Mouse (Mus musculus) CH12.LX (cell line): Measurements from ENCODE around the gene Mmp12. TPM values are rescaled to one million over a fixed set of nuclear protein-coding genes. Genes with fewer than 3 reads are reported as not detected.

Source experiments
- DNase-seq: peaks from one replicate; pipeline ENCODE4 v3.0.0-alpha.2; 2013; ENCODE audit errors: extremely low read depth
- H3K27ac ChIP-seq: 2 replicates; pipeline ENCODE4 v1.5.1; 2012; ENCODE audit warnings: low read depth, mild to moderate bottlenecking, control low read depth, moderate library complexity; ENCODE audit not compliant: insufficient read depth
- H3K27me3 ChIP-seq: replicated peaks from 2 replicates; pipeline ENCODE3; 2012; ENCODE audit warnings: inconsistent platforms
- H3K36me3 ChIP-seq, 2 experiments: replicated peaks in 1 of 2; 2 replicates each; pipeline versions ENCODE3 to v1.6.1; 2012; ENCODE audit warnings: inconsistent platforms in 1 of 2, low read length in 1 of 2, mild to moderate bottlenecking in 1 of 2, mixed read lengths in 1 of 2, moderate library complexity in 1 of 2; ENCODE audit not compliant: control insufficient read depth in 1 of 2, insufficient read depth in 1 of 2
- H3K4me1 ChIP-seq, 2 experiments: 2 replicates each; pipeline ENCODE4 v1.6.1; 2012; ENCODE audit warnings: inconsistent platforms in 1 of 2, moderate library complexity in 1 of 2; ENCODE audit not compliant: insufficient read depth in 2 of 2, control insufficient read depth in 1 of 2
- H3K4me2 ChIP-seq: 2 replicates; pipeline ENCODE4 v1.6.1; 2012; ENCODE audit warnings: low read depth, mild to moderate bottlenecking, control low read depth; ENCODE audit not compliant: poor library complexity, insufficient read depth, severe bottlenecking
- H3K4me3 ChIP-seq, 3 experiments: fragments of 150-350 bp in 1 of 3; sonication (generic) in 1 of 3; replicated peaks in 1 of 3; 2 replicates each; pipeline versions ENCODE3 to v1.5.1; 2011 to 2012; ENCODE audit warnings: low read depth in 2 of 3, low read length in 2 of 3, mild to moderate bottlenecking in 2 of 3, moderate library complexity in 2 of 3, control low read depth in 1 of 3, improper control_type of control experiment in 1 of 3, inconsistent platforms in 1 of 3, mixed read lengths in 1 of 3; ENCODE audit not compliant: poor library complexity in 1 of 3
- H3K79me2 ChIP-seq: replicated peaks from 2 replicates; pipeline ENCODE4 v1.6.1; 2012; ENCODE audit warnings: mild to moderate bottlenecking, moderate library complexity; ENCODE audit not compliant: control insufficient read depth, poor library complexity, insufficient read depth, severe bottlenecking; ENCODE audit errors: extremely low read depth
- H3K9ac ChIP-seq: 2 replicates; pipeline ENCODE4 v1.6.1; 2012; ENCODE audit warnings: low read depth, mild to moderate bottlenecking, control low read depth, moderate library complexity; ENCODE audit not compliant: insufficient read depth
- H3K9me3 ChIP-seq: replicated peaks from 2 replicates; pipeline ENCODE3; 2012; ENCODE audit warnings: low read length, inconsistent platforms, mixed read lengths
- BHLHE40 ChIP-seq: IDR thresholded peaks from 2 replicates; pipeline ENCODE4 v1.6.1; 2011; ENCODE audit warnings: mild to moderate bottlenecking, low read depth, low read length, improper control_type of control experiment
- ELF1 ChIP-seq: IDR thresholded peaks from 2 replicates; pipeline ENCODE4 v1.6.1; 2014; ENCODE audit warnings: low read depth, mild to moderate bottlenecking, inconsistent platforms, low read length, improper control_type of control experiment
- EP300 ChIP-seq: IDR thresholded peaks from 2 replicates; pipeline ENCODE4 v1.6.1; 2011; ENCODE audit warnings: low read length, improper control_type of control experiment
- IRF4 ChIP-seq: IDR thresholded peaks from 2 replicates; pipeline ENCODE4 v1.6.1; 2014; ENCODE audit warnings: low read depth, mild to moderate bottlenecking, inconsistent platforms, low read length, improper control_type of control experiment
- JUN ChIP-seq: IDR thresholded peaks from 2 replicates; pipeline ENCODE4 v1.6.1; 2011; ENCODE audit warnings: low read depth, mild to moderate bottlenecking, low read length, improper control_type of control experiment, moderate library complexity; ENCODE audit not compliant: insufficient read depth
- KAT2A ChIP-seq: IDR thresholded peaks from 2 replicates; pipeline ENCODE4 v1.6.1; 2012; ENCODE audit warnings: low read length, improper control_type of control experiment, inconsistent platforms; ENCODE audit not compliant: insufficient replicate concordance
- MYC ChIP-seq: IDR thresholded peaks from 2 replicates; pipeline ENCODE4 v1.6.1; 2011; ENCODE audit warnings: low read depth, mild to moderate bottlenecking, improper control_type of control experiment, low read length
- NELFE ChIP-seq: IDR thresholded peaks from 2 replicates; pipeline ENCODE4 v1.6.1; 2011; ENCODE audit warnings: low read depth, low read length, improper control_type of control experiment
- PAX5 ChIP-seq: IDR thresholded peaks from 2 replicates; pipeline ENCODE4 v1.6.1; 2012; ENCODE audit warnings: low read length, inconsistent platforms, mixed read lengths
- POLR2AphosphoS2 ChIP-seq: IDR thresholded peaks from 2 replicates; pipeline ENCODE4 v1.6.1; 2011; ENCODE audit warnings: low read depth, low read length, improper control_type of control experiment
- SMC3 ChIP-seq: IDR thresholded peaks from 2 replicates; pipeline ENCODE4 v1.6.1; 2011; ENCODE audit warnings: low read depth, low read length, improper control_type of control experiment
- TBP ChIP-seq: conservative IDR thresholded peaks from 2 replicates; pipeline ENCODE4 v1.6.1; 2011; ENCODE audit warnings: low read depth, low read length, improper control_type of control experiment
- UBTF ChIP-seq: IDR thresholded peaks from 2 replicates; pipeline ENCODE4 v1.6.1; 2012; ENCODE audit warnings: low read depth, mild to moderate bottlenecking, inconsistent platforms, low read length, improper control_type of control experiment, moderate library complexity
- USF1 ChIP-seq: IDR thresholded peaks from 2 replicates; pipeline ENCODE4 v1.6.1; 2014; ENCODE audit warnings: low read depth, mild to moderate bottlenecking, inconsistent platforms, low read length, improper control_type of control experiment
- USF2 ChIP-seq: conservative IDR thresholded peaks from 2 replicates; pipeline ENCODE4 v1.6.1; 2011; ENCODE audit warnings: low read depth, low read length, improper control_type of control experiment
- ZNF384 ChIP-seq: IDR thresholded peaks from 2 replicates; pipeline ENCODE4 v1.6.1; 2012; ENCODE audit warnings: low read depth, low read length, improper control_type of control experiment, inconsistent platforms
- dilution Hi-C: fragments of 300-500 bp; cut with MboI; formaldehyde crosslinking; loops from 2 replicates; pipeline ENCODE4 v1.14.3; 2020; ENCODE audit warnings: low sequenced_read_pairs; ENCODE audit not compliant: extremely low pct_unique_long_range_greater_than_20kb, extremely low pct_ligation_motif_present
- in situ Hi-C: fragments of 300-500 bp; cut with MboI; formaldehyde crosslinking; loops from 3 replicates; pipeline ENCODE4 v1.14.3; 2019; ENCODE audit warnings: low sequenced_read_pairs, low pct_ligation_motif_present, low pct_unique_long_range_greater_than_20kb, mixed read lengths
- polyA plus RNA-seq: library from polyadenylated mRNA; unstranded; fragments of >175 nt; gene quantifications from 2 replicates; pipeline ENCODE4 v1.2.1, GENCODE M21; 2012; ENCODE audit warnings: low read depth; ENCODE audit not compliant: insufficient read length
- total RNA-seq, 2 experiments: library from RNA; depleted of rRNA; stranded (reverse); fragments of 300-350 nt in 1 of 2; fragments of >200 nt in 1 of 2; gene quantifications; 2 replicates each; pipeline ENCODE4 v1.2.3; 2012 to 2014

Mmp12 gene
- total and polyA plus RNA-seq, 3 experiments = 0.11 TPM; not detected in 2

DNA sequence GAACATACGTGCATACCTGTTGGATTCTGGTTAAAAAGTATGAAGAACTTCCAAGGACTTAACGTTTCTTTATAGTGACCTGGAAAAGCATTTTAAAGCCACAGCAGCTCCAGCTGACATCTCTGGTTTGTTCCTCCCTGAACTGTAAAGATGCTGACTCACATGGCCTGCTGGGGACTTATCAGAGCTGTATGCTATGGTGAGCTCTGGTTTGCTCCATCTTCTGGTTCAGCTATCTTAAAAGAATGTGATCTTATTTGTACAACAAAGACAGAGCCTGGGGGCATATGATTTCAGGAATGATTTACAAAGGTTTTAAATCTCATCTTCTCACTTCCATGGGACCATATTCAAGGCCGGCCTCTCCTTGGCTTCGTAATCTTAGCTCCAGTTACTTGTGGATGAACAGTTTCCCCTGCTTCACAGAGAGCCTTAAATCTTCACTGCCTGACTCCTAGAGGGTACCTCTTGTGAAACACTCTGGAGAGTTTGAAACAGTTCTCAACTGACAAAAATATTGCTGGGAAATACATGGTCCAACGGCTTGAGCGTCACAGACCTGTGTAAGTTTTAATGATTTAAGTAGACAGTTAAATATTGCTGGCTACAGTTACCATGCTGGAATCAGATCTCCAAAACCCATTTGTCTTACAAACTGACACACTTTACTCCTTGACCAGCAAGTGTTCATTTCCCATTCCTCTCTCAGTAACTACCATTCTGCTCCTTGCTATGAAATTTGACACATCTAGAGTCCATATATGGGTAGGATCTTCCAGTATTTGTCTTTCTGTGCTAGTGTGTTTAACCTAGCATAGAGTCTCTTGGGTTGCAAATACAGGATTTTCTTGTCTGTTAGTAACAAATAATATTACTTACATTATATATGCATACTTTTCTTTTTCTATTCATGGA lies 8.2 kb upstream of the Mmp12 start:
- dilution Hi-C loops (no loop called here), in situ Hi-C loops (no loop called here)
- no peak overlapping the region for H3K9ac ChIP-seq
- H3K27ac ChIP-seq = no peak overlapping the region
- H3K36me3 ChIP-seq = no peaks in the 10 kb centered on the region
- no peaks in the 10 kb centered on the region for H3K9me3 ChIP-seq
- no peak overlapping the region for H3K4me3 ChIP-seq
- H3K79me2 ChIP-seq = no peaks in the 10 kb centered on the region
- no peak overlapping the region for H3K4me2 ChIP-seq
- peaks cover 4 to 21% of the 10 kb centered on the region in 2 experiments; a peak in 3 of 4 replicates for H3K4me1 ChIP-seq
- no peaks in the 10 kb centered on the region for H3K27me3 ChIP-seq
- TF ChIP-seq POLR2AphosphoS2 (no peak), JUN (no peak), KAT2A (no peak), SMC3 (no peak), USF1 (no peak), TBP (no peak), NELFE (no peak), ELF1 (no peak), IRF4 (no peak), EP300 (no peak), PAX5 (no peak), UBTF (no peak), BHLHE40 (no peak), USF2 (no peak), MYC (no peak)
- TF ChIP-seq, all 38 proteins: peak for 0
- DNase-seq = no peak

DNA sequence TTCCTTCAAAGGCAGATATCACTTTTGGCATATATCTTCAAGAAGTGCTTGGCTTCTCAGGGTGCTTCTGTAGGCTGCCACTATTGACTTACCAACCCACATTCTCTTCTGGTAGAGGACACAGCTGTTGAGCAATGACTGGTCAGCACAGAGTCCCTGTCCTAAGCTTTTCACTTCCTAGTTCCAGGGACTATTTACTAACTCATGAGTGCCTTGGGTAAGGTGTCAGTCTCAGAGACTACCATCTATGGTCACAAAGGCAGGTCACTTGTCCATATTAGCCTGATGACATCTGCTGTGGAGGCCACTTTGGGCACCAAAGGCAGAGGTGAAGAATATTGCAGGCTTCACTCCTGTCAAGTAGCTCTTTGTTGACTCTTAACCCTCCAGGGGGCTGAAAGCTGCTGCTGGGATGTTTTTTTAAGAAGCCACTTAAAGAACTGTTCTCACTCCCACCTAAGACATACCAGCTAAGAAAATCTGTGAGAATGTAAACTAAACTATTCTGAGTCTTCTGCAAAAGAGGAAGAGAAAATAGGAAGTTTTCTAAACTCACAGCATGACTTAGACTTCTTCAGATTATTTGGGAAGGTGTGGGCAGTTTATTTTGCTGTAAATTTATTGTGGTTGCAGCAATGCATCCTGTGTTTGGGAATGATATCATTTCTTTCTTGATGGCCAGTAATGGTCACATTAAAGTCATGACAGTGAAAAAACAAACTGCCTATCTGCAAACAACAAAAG lies 7.3 kb upstream of the Mmp12 start:
- Histone ChIP-seq H3K36me3 (no peaks in the 10 kb centered on the region), H3K27ac (0 out of 2 replicates have a peak overlapping the region, but pooled peaks have one; percentile 18), H3K4me3 (no peak overlapping the region), H3K27me3 (no peaks in the 10 kb centered on the region), H3K79me2 (no peaks in the 10 kb centered on the region), H3K9ac (no peak overlapping the region), H3K4me2 (no peak overlapping the region), H3K9me3 (no peaks in the 10 kb centered on the region), H3K4me1 (peaks cover 4 to 21% of the 10 kb centered on the region in 2 experiments; a peak in 3 of 4 replicates)
- dilution Hi-C loops = no loop called here
- in situ Hi-C loops = no loop called here
- TF ChIP-seq EP300 = peak; percentile 54
- TF ChIP-seq PAX5 = no peak
- no peak for TF ChIP-seq ZNF384
- DNase-seq = no peak
